Mouse (Mus musculus) left cerebral cortex, postnatal 14 days (tissue): Measurements from ENCODE around the gene Sltm. TPM values are rescaled to one million over a fixed set of nuclear protein-coding genes. Genes with fewer than 3 reads are reported as not detected.
"Not testable (repeated sequence)": the region's sequence is repeated elsewhere in the genome, so short reads cannot be mapped to it uniquely, and the experiment has no call there.

ENCODE experiments used
- DNase-seq, 2 experiments: peaks; one replicate each; pipeline ENCODE4 v3.0.0; 2021 to 2022; ENCODE audit warnings: low spot score in 2 of 2, mixed read lengths in 1 of 2
- intact Hi-C: fragments of 180-260 bp; cut with DNase I; formaldehyde crosslinking; loops from one replicate; pipeline ENCODE4 v1.15.1; 2025
- total RNA-seq, 2 experiments: library from RNA; stranded (reverse); gene quantifications; 2 replicates each; pipeline ENCODE4 v1.2.3; 2021

Sltm gene
- total RNA-seq, 2 experiments from 2014 or later = 38.8 to 43.1 TPM

DNA sequence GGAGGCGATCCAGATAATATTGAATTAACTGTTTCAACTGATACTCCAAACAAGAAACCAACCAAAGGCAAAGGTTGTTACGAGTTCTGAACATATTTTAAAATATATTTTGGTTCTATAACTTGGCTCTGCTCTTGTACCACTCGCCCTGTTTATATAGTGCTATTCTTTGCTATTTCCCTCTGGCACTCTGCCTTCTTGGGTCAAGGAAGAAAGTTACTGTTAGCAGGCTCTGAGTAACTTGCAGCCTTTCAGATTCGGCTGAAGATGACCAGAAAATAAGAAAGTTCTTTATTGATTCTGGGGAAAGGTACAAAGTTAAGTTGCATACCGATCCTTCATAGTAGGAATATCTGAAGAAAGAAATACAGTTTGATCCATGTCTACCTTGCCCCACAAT lies 1.4 kb downstream of the Sltm start:
- intact Hi-C loops = loop anchor here (2.0 kb wide), 1 partner anchor 41 kb away; the partner anchor contains the start of gene Rnf111
- no peak for DNase-seq

DNA sequence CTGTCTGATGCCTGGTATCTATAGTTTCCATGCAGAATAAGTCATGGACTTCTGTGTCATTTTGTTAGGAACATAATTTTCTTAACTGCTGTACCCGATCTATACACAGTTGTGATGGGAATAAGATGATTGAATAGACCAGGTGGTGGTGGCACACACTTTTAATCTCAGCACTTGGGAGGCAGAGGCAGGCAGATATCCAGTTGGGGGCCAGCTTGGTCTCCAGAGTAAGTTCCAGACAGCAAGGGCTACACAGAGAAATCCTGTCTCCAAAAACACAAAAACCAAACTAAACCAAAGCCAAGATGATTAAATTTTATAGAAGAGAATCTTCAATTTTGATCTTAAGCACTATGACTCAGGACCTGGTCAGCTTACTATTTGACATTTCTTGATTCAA lies 2.3 kb downstream of the Sltm start:
- intact Hi-C loops = no loop called here
- DNase-seq = no peak

DNA sequence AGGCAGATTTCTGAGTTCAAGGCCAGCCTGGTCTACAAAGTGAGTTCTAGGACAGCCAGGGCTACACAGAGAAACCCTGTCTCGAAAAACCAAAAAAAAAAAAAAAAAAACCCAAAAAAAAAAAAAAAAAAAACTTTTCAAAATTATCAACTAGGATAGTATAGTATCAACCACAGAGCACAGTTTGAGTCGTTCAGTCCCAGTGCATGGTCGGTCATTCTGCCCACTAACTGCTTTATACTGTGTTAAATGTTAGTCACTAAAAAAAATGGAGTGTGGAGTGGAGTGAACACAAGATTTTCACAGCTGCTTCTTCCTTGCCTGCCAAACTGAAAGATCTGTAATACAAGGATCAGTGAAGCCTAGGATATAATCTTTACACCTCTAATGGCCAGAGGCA lies 4.0 kb downstream of the Sltm start:
- DNase-seq = not testable (repeated sequence)

DNA sequence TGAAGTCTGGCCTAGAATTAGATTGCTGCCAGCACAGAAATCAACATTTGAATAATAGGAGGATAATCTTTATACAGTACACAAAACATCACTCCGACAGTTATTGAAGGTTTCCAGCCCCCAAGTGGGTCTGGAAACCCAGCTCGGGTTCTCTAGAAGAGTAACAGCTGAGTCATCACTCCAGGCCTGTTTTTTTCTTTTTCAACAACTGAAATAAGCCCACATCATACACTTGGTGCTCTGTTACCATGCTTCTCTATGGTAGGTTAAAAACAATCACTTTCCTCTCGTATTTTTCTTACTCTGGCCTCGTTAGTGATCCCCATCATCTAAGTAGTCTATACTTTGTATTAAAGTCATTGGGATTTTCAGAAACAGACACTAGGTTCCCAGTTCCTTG lies 5.8 kb downstream of the Sltm start:
- intact Hi-C loops = no loop called here

More for the DNA sequence above, 4.0 kb downstream of the Sltm start:
- intact Hi-C loops = not testable (repeated sequence)

DNA sequence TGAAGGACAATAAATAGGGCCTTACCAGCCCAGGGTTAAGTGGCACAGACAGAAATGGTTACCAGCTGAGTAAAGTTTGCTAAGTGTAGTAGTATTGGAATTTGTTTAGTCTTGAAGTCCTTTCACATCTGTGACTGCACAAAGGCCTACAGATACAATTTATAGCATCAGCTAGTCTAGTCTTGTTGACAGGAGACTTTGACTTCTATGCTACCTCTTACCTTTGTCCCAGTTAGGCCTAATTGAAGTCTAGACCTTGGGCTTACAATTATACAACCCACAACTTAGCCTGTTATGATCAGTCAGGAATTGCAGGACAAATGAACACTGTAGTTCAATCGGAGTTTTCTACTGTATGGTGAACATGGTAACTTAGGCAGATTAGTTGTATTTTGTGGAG lies 9.0 kb downstream of the Sltm start:
- intact Hi-C loops = no loop called here
- no peak for DNase-seq

More for the DNA sequence above, 5.8 kb downstream of the Sltm start:
- no peak for DNase-seq

DNA sequence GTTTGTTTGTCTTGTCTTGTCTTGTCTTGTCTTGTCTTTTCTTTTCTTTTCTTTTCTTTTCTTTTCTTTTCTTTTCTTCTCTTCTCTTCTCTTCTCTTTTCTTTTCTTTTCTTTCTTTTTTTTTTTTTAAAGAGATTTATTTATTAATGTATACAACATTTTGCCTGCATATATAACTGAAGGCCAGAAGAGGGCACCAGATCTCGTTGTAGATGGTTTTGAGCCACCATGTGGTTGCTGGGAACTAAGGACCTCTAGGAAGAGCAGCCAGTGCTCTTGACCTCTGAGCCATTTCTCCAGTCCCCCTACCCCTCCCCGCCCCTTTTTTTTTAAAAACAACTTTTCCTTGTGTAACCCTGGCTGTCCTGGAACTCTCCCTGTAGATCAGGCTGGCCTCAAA lies 9.7 kb downstream of the Sltm start:
- DNase-seq, intact Hi-C loops: not testable (repeated sequence)

DNA sequence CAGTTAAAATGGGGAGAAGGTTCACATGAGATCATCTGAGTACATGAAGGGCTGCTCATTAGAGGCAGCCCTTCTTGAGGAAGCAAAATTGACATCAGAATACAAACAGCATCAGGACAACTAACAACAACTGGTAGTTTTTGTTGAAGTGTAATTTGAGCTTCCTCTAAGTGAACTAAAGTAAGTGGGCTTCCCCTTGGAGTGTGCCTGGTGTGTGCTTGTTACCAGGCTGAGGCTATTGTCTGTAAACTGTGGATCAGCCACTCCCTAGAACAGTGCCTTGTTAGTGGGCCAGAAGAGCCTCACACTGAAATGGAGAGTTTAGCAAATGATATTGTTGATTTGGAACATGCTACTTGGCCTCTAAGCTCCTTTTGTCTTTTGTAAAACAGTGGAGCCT lies 12.9 kb downstream of the Sltm start:
- intact Hi-C loops = no loop called here
- no peak for DNase-seq

DNA sequence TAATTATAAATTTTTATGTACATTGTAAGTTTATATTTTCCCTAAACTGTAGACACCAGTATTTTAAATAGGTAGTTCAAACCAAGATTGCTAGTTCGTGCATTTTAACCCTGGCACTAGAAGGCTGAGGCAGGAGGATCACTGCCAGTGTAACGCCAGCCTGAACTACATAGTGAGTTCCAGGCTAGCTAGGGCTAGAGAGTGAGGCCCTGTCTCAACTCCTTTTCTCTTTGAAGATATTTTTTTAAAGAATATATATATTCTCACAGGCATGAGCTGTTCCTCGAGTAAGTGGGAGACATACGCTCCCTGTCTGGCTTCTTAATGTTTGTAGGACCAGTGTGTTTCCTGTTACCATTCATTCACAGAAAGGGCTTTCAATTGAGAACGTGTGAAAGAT lies 14.2 kb downstream of the Sltm start:
- DNase-seq = no peak
- intact Hi-C loops = no loop called here

DNA sequence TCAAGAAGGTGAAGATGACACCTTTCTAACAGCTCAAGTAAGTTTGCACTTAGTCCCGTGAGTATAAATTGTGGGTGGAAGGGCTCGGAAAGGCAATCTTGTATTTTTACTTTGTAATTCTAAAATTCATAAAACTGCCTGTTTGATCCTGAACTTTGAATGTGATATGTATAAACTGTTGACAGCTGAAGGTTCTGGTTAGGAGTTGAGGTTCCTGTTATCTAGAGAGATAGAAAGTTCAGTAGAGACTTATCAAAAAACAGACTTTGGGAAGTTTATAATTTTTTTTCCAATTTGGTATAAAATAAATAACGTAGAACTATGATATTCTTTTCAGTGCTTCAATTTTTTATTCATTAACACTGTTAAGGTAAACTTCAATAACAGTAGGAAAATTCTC lies 20.3 kb downstream of the Sltm start:
- intact Hi-C loops = no loop called here
- DNase-seq = no peak

DNA sequence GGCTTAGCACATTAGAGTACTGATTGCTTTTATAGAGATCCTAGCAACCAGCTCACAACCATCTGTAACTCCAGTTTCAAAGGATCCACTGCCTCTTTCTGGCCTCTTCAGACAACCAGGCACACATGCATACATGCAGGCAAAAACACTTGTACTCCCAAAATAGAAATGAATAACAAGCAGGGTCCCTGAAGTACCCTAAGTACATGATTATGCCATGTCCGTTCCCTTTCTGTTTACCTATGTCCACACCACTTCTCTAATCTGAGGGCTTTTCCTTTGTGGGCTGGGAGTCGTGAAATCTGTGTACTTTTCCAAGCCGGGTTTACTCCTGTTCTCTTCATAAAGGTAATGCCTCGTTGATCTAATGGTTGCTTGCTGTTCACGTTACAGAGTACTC lies 25.1 kb downstream of the Sltm start:
- intact Hi-C loops = no loop called here
- DNase-seq = no peak

DNA sequence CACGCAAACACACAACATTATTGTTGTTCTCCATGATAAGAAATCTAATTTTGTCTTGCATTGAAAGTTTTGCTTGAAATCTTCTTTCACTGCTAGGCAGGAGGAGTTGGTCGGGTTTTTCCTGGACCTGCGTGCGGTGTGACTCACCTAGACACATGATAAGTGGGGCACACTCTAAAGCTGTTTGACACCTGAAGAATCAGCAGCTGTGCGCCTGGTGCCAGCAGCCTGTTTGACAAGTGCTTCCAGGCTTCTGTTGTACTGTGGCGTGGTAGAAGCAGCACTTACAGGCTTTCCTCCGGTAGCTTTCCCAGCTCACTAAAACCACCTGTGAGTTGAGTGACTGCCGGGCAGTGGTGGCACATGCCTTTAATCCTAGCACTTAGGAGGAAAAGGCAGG lies 27.8 kb downstream of the Sltm start:
- DNase-seq = no peak
- intact Hi-C loops = no loop called here

DNA sequence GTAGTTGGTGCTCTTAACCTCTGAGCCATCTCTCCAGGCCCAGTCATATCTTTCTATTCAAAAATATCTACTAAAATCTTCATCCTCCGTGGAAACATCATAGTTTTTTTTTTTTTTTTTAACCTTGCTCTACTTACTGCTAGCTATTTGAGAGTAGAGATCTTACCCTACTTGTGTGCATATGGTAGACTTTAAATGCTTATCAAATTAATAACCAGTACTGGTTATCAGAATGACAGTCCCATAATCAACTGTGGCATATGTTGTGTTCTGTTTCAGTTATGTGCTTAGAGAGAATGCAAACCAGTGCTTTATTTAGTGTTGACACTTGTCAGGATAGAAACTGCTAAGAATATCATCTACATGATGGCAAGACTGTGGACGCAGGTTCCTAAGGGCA lies 35.6 kb downstream of the Sltm start:
- DNase-seq = no peak
- intact Hi-C loops = no loop called here

DNA sequence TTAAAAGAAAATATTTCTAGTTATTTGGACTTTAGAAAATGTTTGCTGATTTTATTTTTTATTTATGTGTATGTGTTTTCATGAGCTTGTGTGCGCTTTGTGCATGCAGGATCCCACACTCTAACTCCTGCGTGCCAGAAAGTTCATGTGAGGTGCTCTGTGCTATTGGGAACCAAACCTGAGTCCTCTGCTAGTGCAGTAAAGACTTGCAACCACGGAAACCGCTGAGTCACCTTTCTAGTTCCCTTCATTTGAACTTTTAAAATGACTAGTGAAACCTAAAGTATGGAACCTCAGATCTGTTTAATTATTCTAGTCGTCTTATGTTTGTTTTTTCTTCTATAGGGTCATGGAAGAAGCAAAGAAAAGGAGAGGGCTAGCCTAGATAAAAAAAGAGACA lies 38.4 kb downstream of the Sltm start:
- DNase-seq = no peak
- intact Hi-C loops = no loop called here

DNA sequence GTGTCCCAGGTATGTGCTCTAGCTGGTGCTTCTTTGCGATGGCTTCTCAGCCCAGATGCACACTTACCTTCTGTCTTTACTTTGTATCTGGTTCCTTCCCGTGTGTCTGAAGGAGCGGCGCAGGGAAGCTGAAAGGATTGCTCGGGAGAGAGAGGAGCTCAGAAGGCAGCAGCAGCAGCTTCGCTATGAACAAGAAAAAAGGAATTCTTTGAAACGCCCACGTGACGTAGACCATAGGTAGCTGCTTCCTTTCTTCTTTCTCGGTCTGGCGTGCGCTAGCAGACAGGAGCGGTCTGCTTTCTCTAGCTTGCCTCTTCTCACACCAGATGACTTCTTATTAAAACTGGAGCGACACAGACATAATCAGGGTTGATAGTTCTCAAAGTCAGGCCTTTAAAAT lies 42.1 kb downstream of the Sltm start:
- intact Hi-C loops = no loop called here
- DNase-seq = no peak

DNA sequence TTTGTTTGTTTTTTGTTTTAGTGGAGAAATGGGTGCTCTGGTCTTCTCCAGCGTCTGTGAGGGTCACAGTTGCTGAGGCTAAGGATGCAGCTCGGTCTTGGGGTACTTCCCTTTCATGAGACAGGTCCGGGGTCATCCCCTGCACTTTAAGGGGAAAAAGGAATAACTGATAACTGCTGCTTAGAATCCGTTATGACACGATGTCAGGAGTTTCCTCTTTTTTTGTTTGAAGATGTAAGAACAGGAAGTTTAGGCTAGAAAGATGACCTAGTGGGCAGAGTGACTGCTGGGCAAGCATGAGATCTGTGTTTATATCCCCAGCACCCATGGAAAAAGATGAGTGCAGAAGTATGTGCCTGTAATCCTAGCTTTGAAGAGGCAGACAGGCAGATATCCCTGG lies 42.6 kb downstream of the Sltm start:
- intact Hi-C loops = no loop called here
- no peak for DNase-seq

DNA sequence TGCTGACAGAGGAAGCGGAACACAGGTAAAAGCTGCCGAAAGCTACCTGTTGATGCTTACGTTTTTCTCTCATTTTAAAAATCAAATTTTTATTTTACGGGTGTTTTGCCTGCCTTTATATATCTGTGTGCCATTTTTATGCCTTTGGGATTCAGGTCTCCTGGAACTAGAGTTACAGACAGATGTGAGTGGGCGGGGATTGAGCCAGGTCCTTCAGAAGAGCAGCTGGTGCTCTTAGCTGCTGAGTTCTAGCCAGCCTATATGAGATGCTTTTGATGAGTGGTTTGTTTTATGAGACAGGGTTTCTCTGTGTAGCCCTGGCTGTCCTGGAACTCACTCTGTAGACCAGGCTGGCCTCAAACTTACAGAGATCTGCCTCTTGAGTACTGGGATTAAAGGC lies 44.6 kb downstream of the Sltm start:
- DNase-seq = peak in 1 of 2 experiments; percentile 34
- intact Hi-C loops = no loop called here

DNA sequence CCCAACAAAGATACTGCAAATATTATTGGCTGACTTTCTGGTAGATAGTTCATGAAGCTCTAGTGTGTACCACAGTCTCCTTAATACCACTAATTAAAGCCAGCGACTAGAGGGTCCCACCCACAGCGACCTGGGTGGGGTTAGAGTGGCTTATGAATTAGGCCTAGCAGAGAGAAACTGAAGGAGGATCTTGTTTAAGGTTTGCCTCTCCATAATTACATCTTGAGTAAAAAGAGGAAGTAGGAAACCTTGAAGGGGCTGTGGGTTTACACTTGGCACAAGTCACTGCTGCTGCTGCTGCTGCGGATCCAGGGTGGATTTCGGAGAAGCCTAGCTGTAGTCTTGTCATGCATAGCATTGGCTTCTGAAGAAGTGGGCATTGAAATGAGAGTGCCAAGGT lies 48.2 kb downstream of the Sltm start:
- DNase-seq = no peak
- intact Hi-C loops = no loop called here

DNA sequence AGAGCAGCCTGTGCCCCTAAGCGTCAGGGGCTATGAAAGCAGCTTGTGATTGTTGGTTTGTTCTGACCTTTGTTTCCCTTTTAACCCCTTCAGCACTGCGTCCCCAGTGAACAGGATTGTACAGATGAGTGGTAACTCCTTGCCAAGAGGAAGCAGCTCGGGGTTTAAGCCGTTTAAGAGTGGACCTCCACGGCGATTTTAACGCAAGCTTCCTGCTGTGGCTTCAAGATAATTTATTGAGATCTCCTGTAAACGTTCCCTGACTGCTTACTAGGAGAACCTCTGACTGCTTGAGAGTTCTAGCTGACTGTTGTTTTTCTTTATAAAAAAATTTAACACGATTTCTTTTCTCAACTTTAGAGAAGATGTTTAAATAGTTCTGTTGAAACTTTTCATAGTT lies 48.9 kb downstream of the Sltm start:
- DNase-seq = no peak
- intact Hi-C loops = no loop called here

DNA sequence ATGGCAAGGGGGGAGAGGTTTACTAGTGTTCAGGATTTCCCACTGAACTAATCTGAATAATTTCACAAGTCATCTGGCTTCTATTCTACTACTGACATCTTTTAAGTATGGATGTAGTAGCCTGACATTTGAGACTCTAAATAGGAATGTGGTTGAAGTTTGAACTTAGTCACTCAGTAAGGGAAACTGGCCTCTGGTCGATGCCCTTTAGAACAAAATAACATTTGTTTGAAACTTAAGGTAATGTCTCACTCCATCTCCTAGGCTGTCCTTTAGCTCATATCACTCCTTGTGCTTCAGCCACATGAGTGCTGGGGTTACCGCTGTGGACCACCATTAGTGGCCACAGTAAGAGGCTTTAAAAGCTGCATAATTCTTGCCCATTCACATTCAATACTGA lies 55.7 kb downstream of the Sltm start:
- no peak for DNase-seq
- intact Hi-C loops = no loop called here

DNA sequence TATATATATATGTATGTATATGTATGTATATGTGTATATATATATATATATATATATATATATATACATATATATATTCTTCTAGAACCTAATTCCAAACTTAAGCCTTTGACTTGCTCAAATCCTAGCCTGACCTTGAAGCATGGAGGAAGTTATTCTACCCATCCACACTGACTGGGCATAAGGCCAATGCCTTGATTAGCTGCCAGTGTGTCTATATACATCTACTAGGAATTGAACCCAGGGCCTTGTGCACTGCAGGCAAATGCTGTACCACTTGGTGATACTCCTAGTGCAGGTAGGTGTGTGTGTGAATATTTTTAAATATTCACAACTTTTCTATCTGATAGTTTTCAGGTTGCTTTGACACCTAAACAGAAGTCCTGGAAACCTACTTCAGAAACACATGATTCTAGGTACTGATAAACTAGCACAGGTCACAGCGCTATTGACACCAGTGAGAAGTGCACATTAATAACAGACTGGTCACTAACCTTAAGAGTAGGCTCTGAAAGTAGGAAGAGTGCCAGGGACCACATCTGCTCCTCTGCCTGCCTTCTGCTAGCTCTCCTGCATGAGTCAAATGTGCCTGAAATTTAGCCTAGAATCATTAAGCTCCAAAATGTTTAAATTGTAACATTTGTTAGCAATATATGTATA lies 59.8 kb downstream of the Sltm start:
- no peak for DNase-seq
- intact Hi-C loops = no loop called here

DNA sequence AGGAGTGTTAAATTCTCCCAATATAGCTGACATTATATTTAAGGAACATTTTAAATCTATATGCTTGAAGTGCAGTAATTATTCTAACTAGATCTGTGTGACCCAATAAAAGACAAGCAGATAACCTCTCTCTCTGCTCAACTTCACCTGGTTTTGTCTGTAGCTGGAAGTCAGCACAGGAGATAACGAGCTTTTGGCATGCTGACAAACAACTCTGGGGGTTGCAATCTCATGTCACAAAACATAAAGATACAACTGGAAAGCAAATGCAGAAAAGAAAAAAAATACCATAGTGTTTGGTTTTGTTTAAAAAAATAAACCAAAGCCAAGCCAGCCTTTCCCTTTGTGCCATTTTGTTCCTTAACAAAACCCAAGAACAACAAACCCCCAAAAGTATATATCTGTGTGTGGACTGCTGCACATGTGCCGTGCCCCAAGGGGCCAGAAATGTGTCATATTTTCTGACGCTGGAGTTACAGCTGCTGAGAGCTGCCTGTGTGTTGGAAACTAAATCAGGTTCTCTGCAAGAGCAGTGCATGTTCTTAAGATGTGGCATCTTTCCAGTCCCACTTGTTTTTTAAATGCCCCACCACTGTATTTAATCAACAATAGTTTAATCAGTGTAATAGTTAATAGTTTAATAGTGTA lies 68.6 kb downstream of the Sltm start:
- intact Hi-C loops = no loop called here

DNA sequence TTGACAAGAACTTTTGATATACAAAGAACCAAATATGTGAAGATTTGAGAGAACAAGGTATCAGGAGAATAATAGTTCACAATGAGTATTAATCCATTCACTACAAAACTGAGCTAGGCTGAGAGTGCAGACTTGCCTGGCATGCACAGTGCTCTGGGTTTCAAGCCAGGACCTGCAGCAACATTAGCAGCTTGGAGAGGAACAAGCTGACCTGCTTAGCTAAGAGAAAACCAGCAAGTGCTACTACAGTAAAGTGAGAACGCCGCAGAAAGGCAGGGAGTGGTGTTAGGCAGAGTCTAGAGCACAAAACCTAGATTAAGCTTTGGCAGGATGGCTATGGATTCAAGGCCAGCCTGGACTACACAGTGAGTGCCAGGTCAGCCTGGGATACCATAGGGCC lies 87.2 kb downstream of the Sltm start:
- peak in 1 of 2 experiments; percentile 11 for DNase-seq
- intact Hi-C loops = no loop called here

More for the DNA sequence above, 68.6 kb downstream of the Sltm start:
- no peak for DNase-seq
